In the genomic region with DNA sequence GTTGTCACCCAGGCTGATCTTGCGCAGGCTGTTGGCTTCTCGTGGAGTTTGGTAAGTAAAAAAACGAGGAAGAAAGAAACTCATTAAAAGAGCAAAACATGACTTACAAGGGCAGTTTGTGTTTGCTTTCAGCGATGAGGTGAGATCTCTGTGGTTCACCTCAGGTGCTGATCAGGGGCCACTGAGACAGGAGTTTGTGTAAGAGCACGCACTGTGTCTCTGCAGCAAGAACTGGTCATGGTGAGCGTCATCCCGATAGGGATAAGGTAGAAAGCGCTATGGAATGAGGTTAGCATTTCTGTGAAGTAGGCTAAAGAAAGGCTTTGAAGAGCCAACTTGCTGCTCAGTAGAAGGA, we compare ENCODE assay signal across 8 mouse cellular contexts. TPM values are rescaled to one million over a fixed set of nuclear protein-coding genes. Genes with fewer than 3 reads are reported as not detected.
DNase-seq lines count a peak whose midpoint lies in the region; ATAC-seq lines count a peak whose summit lies in the region.

No protein-coding gene starts in this region.

- H3K4me3 ChIP-seq in kidney, embryonic 14.5 days (ENCODE audit: low read length), result peak overlapping the region; percentile 89
- H3K4me3 ChIP-seq in hindbrain, embryonic 16.5 days (ENCODE audit: low read length), result peak overlapping the region; percentile 78
- peak overlapping the region; percentile 73 for H3K4me3 ChIP-seq in midbrain, embryonic 13.5 days (replicated peaks)

- H3K9ac ChIP-seq in kidney, embryonic 14.5 days (ENCODE audit: low read depth, low read length), result peak overlapping the region; percentile 80
- H3K9ac ChIP-seq in hindbrain, embryonic 16.5 days (ENCODE audit: low read depth, low read length), result peak overlapping the region; percentile 84
- peak overlapping the region; percentile 82 for H3K9ac ChIP-seq in midbrain, embryonic 13.5 days (replicated peaks)

- H3K36me3 ChIP-seq in kidney, embryonic 14.5 days (ENCODE audit: control insufficient read depth, insufficient read depth, low read length), result no peaks in the 10 kb centered on the region; the same call in 1 of the 2 replicates
- H3K36me3 ChIP-seq in hindbrain, embryonic 16.5 days (ENCODE audit: control insufficient read depth, insufficient read depth, low read length), result no peaks in the 10 kb centered on the region
- H3K36me3 ChIP-seq in midbrain, embryonic 13.5 days, result peaks cover 13% of the 10 kb centered on the region; the same call in 1 of the 2 replicates

- peak overlapping the region; percentile 77 for H3K4me2 ChIP-seq in kidney, embryonic 14.5 days (replicated peaks; ENCODE audit: low read depth, low read length)
- H3K4me2 ChIP-seq in hindbrain, embryonic 16.5 days (ENCODE audit: low read length), result peak overlapping the region; percentile 66
- H3K4me2 ChIP-seq in midbrain, embryonic 13.5 days (replicated peaks), result peak overlapping the region; percentile 64

- DNase-seq in kidney, adult 11 months, result no peak
- DNase-seq in brain, adult 2 months (ENCODE audit: low read depth, low spot score), result peak; percentile 53
- DNase-seq in ovary, postnatal 14 days (ENCODE audit: low spot score), result no peak
- DNase-seq in left cerebral cortex, adult 9 months (ENCODE audit: low spot score in 2 of 2), result no peak
- DNase-seq in embryo, embryonic 10.5 days (ENCODE audit: low spot score), result no peak

- 1% methylated on average over 8 of the region's 8 CpGs for WGBS in kidney, embryonic 14.5 days
- under 1% methylated on average over 8 of the region's 8 CpGs for WGBS in hindbrain, embryonic 16.5 days
- 2% methylated on average over 8 of the region's 8 CpGs for WGBS in midbrain, embryonic 13.5 days

- peaks cover 8% of the 10 kb centered on the region for H3K4me1 ChIP-seq in kidney, embryonic 14.5 days (ENCODE audit: control insufficient read depth, insufficient read depth, low read length)
- peaks cover 9% of the 10 kb centered on the region for H3K4me1 ChIP-seq in hindbrain, embryonic 16.5 days (ENCODE audit: control insufficient read depth, insufficient read depth, low read depth, low read length)
- H3K4me1 ChIP-seq in midbrain, embryonic 13.5 days (replicated peaks), result peaks cover 21% of the 10 kb centered on the region

- peak; percentile 63 for ATAC-seq in kidney, embryonic 14.5 days (ENCODE audit: low FRiP score, low TSS enrichment)
- ATAC-seq in hindbrain, embryonic 16.5 days, result peak; percentile 45; the same call in 1 of the 2 replicates
- peak; percentile 70 for ATAC-seq in midbrain, embryonic 13.5 days

- H3K9me3 ChIP-seq in kidney, embryonic 14.5 days (ENCODE audit: control insufficient read depth, low read length), result no peaks in the 10 kb centered on the region
- no peaks in the 10 kb centered on the region for H3K9me3 ChIP-seq in hindbrain, embryonic 16.5 days (ENCODE audit: control insufficient read depth, low read length)
- H3K9me3 ChIP-seq in midbrain, embryonic 13.5 days, result no peaks in the 10 kb centered on the region

- H3K27ac ChIP-seq in kidney, embryonic 14.5 days (ENCODE audit: low read depth, low read length), result peak overlapping the region; percentile 80; the same call in 1 of the 2 replicates
- H3K27ac ChIP-seq in hindbrain, embryonic 16.5 days (ENCODE audit: low read depth, low read length), result peak overlapping the region; percentile 90
- peak overlapping the region; percentile 89 for H3K27ac ChIP-seq in midbrain, embryonic 13.5 days

- H3K27me3 ChIP-seq in kidney, embryonic 14.5 days (ENCODE audit: control insufficient read depth, insufficient read depth, low read length), result no peaks in the 10 kb centered on the region
- no peaks in the 10 kb centered on the region for H3K27me3 ChIP-seq in hindbrain, embryonic 16.5 days (replicated peaks; ENCODE audit: control insufficient read depth, insufficient read depth, low read length)
- H3K27me3 ChIP-seq in midbrain, embryonic 13.5 days, result no peaks in the 10 kb centered on the region

RNA-seq across cellular contexts. Expression of a gene that starts 0.4 kb away (rescaled TPM):
- polyA plus RNA-seq in kidney, embryonic 14.5 days (2014; fragmentation: Nextera tagmentation; extraction: Ambion mirVana), result 30.0 and 30.2 TPM in 2 replicates
- polyA plus RNA-seq in hindbrain, embryonic 16.5 days (2015; fragmentation: Nextera tagmentation; extraction: Ambion mirVana), result 28.9 and 31.5 TPM in 2 replicates
- polyA plus RNA-seq in midbrain, embryonic 13.5 days (2015; fragmentation: Nextera tagmentation; extraction: Ambion mirVana), result 22.3 and 25.5 TPM in 2 replicates
